Mouse (Mus musculus) cortical plate, adult 2 months (tissue): ENCODE measurements around the gene 6030498E09Rik. TPM values are rescaled to one million over a fixed set of nuclear protein-coding genes. Genes with fewer than 3 reads are reported as not detected.

Source experiments
- H3K27ac ChIP-seq: fragments of 200-500 bp; 2 replicates; pipeline ENCODE4 v1.5.1; 2012; ENCODE audit warnings: low read length, control low read depth, inconsistent platforms; ENCODE audit not compliant: insufficient read depth
- H3K4me1 ChIP-seq: fragments of 200-500 bp; 2 replicates; pipeline ENCODE4 v1.6.1; 2011; ENCODE audit warnings: low read length; ENCODE audit not compliant: control insufficient read depth, insufficient read depth
- H3K4me3 ChIP-seq: fragments of 200-500 bp; 2 replicates; pipeline ENCODE4 v1.5.1; 2011; ENCODE audit warnings: mild to moderate bottlenecking, low read length, control low read depth; ENCODE audit not compliant: insufficient read depth
- CTCF ChIP-seq: fragments of 200-500 bp; IDR thresholded peaks from 2 replicates; pipeline ENCODE4 v1.5.1; 2011; ENCODE audit warnings: mild to moderate bottlenecking, control low read depth, low read length; ENCODE audit not compliant: insufficient read depth; ENCODE audit errors: extremely low read depth
- POLR2A ChIP-seq: fragments of 200-500 bp; IDR thresholded peaks from 2 replicates; pipeline ENCODE4 v1.6.1; 2011; ENCODE audit warnings: mild to moderate bottlenecking, low read length, control low read depth; ENCODE audit not compliant: insufficient read depth; ENCODE audit errors: extremely low read depth
- polyA plus RNA-seq: library from polyadenylated mRNA; depleted of rRNA; stranded (reverse); fragments of >200 nt; gene quantifications from 2 replicates; pipeline ENCODE4 v1.2.3, GENCODE M21; 2012; rRNA removed

The 6030498E09Rik gene
- polyA plus RNA-seq, result not detected in 2 replicates

- Histone ChIP-seq H3K27ac (no peak within 1 kb of the TSS), H3K4me3 (no peak within 1 kb of the TSS), H3K4me1 (no peaks in the 10 kb centered on the region)
- TF ChIP-seq POLR2A, result no peak
- TF ChIP-seq CTCF, result no peak
Observed at GRCm38 (mm10) chrX:38772478-38772877, at the start of gene 6030498E09Rik. Gene 6030498E09Rik, plus strand, starts transcription at chrX:38772671.

- no peak overlapping the region for H3K27ac ChIP-seq
- TF ChIP-seq POLR2A, result no peak
- H3K4me3 ChIP-seq, result no peak overlapping the region
- H3K4me1 ChIP-seq, result no peaks in the 10 kb centered on the region; the same call in 1 of the 2 replicates
Observed at GRCm38 (mm10) chrX:38730081-38730480, 42.4 kb upstream of the 6030498E09Rik start.

GRCm38 (mm10) chrX:38730639-38731038 is 41.8 kb upstream of the 6030498E09Rik start:
- Histone ChIP-seq H3K27ac (no peak overlapping the region), H3K4me1 (no peaks in the 10 kb centered on the region; the same call in 1 of the 2 replicates), H3K4me3 (no peak overlapping the region)
- TF ChIP-seq POLR2A (no peak), CTCF (no peak)

- H3K4me1 ChIP-seq, result no peaks in the 10 kb centered on the region; the same call in 1 of the 2 replicates
- TF ChIP-seq CTCF, result no peak
- TF ChIP-seq POLR2A, result no peak
- H3K27ac ChIP-seq, result no peak overlapping the region
- no peak overlapping the region for H3K4me3 ChIP-seq
Observed at GRCm38 (mm10) chrX:38733683-38734082, 38.8 kb upstream of the 6030498E09Rik start.

GRCm38 (mm10) chrX:38734916-38735880 is 37.3 kb upstream of the 6030498E09Rik start:
- TF ChIP-seq CTCF (no peak), POLR2A (no peak)

DNA sequence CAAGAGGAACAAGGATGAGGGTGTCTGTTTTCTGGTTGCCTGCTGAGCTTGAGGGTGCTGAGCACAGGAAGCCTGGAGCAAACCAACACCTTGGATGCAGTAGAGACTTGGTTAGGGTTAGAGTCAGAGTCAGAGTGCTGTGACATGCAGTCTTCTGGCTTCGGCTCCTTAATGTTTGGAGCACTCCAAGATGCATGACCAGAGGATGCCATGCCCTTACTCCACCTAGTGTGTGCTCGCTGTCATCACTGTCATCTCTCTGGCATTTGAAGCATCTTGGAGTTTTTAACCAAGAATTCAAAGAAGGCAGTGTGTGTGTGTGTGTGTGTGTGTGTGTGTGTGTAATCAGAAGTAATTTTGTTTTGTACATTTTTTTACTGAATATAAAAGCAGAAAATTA is 1.0 kb upstream of the 6030498E09Rik start:
- no peak for TF ChIP-seq CTCF
- no peak for TF ChIP-seq POLR2A
- Histone ChIP-seq H3K4me1 (no peaks in the 10 kb centered on the region), H3K27ac (no peak overlapping the region), H3K4me3 (no peak overlapping the region)

More at GRCm38 (mm10) chrX:38734916-38735880, 37.3 kb upstream of the 6030498E09Rik start:
- H3K4me1 ChIP-seq, result no peaks in the 10 kb centered on the region; the same call in 1 of the 2 replicates
- H3K4me3 ChIP-seq, result no peak overlapping the region
- H3K27ac ChIP-seq, result no peak overlapping the region

DNA sequence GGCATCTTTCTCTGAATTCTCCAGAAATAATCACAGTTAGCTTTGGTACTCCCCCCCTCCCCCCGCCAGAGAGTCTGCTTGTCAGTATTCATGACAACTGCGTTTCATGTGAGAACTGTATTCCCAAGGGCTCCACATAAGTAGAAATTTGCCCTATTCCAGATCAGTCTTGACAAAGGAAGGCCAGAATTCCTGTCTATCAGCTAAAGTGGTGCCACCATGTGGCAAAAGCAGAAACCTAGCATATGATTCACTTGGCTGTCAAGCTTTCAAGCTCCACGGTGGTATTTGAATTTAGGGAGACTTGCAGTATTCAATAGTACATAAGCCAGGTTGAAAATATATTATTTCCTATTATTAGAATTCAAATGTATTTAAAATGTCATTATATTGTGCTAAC is 585 bp upstream of the 6030498E09Rik start:
- Histone ChIP-seq H3K27ac (no peak overlapping the region), H3K4me3 (no peak overlapping the region), H3K4me1 (no peaks in the 10 kb centered on the region)
- TF ChIP-seq CTCF, result peak; percentile 19; the same call in 1 of the 2 replicates
- no peak for TF ChIP-seq POLR2A

GRCm38 (mm10) chrX:38794373-38794772 is 21.9 kb downstream of the 6030498E09Rik start:
- H3K4me3 ChIP-seq, result no peak overlapping the region

DNA sequence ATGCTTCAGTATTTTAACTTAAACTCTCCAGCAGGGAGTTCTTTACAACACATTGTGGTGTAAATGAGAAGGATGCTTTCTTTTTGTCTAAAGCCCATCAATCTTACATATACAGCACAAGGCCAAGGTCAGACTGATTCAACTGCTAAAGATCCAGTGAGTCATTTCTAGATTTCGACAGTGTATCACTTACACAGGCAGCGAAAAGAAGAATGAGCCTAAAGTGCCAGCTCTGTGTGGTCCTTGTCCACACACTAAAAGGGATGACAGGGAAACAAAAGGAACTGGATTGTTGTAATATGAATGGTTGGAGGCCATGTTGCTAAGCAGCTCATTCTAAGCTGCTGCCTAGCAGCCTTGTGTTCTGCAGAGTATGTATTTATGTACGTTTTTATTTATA is 41.5 kb downstream of the 6030498E09Rik start:
- H3K4me3 ChIP-seq, result no peak overlapping the region

More at GRCm38 (mm10) chrX:38794373-38794772, 21.9 kb downstream of the 6030498E09Rik start:
- Histone ChIP-seq H3K27ac (no peak overlapping the region), H3K4me1 (no peaks in the 10 kb centered on the region)
- no peak for TF ChIP-seq POLR2A

GRCm38 (mm10) chrX:38816841-38817240 is 44.4 kb downstream of the 6030498E09Rik start:
- no peak overlapping the region for H3K4me3 ChIP-seq
- H3K27ac ChIP-seq, result no peak overlapping the region
- no peaks in the 10 kb centered on the region; the same call in 1 of the 2 replicates for H3K4me1 ChIP-seq
- TF ChIP-seq CTCF (no peak), POLR2A (no peak)

More for the DNA sequence above, 41.5 kb downstream of the 6030498E09Rik start:
- H3K4me1 ChIP-seq, result no peaks in the 10 kb centered on the region; the same call in 1 of the 2 replicates
- no peak for TF ChIP-seq CTCF
- TF ChIP-seq POLR2A, result no peak
- no peak overlapping the region for H3K27ac ChIP-seq
